Mouse (Mus musculus): ENCODE results near the gene Acox3.

DNA sequence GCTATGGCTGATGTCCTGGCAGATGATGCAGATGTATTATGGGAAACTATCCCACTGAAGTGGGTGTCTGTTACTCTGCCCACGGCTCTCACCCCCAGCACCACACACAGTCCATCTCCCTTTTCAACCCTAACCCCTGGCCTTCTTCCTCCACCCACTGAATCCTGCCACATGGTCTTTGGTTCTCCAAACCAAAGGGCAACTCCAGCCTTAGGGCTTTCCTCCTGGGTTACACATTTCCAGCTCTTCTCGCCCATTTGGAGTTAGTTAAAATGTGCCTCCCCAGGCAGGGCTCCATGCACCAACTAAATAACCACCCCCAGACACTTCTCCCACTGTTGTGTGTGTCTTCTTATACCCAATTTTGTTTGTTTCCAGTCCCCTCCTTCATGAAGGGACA, 4.4 kb upstream of the Acox3 start:
- no peak for TF ChIP-seq TAL1 (IDR thresholded peaks at IDR 0.05; ENCODE audit: low read length)
- TF ChIP-seq GATA1 (IDR thresholded peaks at IDR 0.05; ENCODE audit: low read length): no peak

Data from erythroblast, embryonic 14.5 days (primary cell).